Mouse (Mus musculus) heart, embryonic 15.5 days (tissue): ENCODE results near the gene Lin7a. TPM values are rescaled to one million over a fixed set of nuclear protein-coding genes. Genes with fewer than 3 reads are reported as not detected.

Source experiments
- ATAC-seq: fragments of 200-750 bp; cut with Nextera tagmentation; replicated peaks from 2 replicates; pipeline ENCODE4 v1.8.0; 2017; ENCODE audit warnings: low read depth, moderate TSS enrichment; ENCODE audit not compliant: insufficient number of reproducible peaks, insufficient read depth, low FRiP score
- H3K27ac ChIP-seq: fragments of 300-500 bp; sonication (generic); 2 replicates; pipeline ENCODE4 v1.5.1; 2015; ENCODE audit warnings: mild to moderate bottlenecking, inconsistent platforms
- H3K27me3 ChIP-seq: fragments of 300-500 bp; sonication (generic); 2 replicates; pipeline ENCODE4 v1.6.1; 2015; ENCODE audit warnings: inconsistent platforms
- H3K36me3 ChIP-seq: fragments of 300-500 bp; sonication (generic); 2 replicates; pipeline ENCODE4 v1.6.1; 2015; ENCODE audit warnings: mild to moderate bottlenecking, inconsistent platforms
- H3K4me1 ChIP-seq: fragments of 300-500 bp; sonication (generic); replicated peaks from 2 replicates; pipeline ENCODE4 v1.6.1; 2015; ENCODE audit warnings: inconsistent platforms
- H3K4me2 ChIP-seq: fragments of 300-500 bp; sonication (generic); 2 replicates; pipeline ENCODE4 v1.6.1; 2015; ENCODE audit warnings: inconsistent platforms, mild to moderate bottlenecking, moderate library complexity
- H3K4me3 ChIP-seq: fragments of 300-500 bp; sonication (generic); 2 replicates; pipeline ENCODE4 v1.5.1; 2015; ENCODE audit warnings: mild to moderate bottlenecking, inconsistent platforms
- H3K9ac ChIP-seq: fragments of 300-500 bp; sonication (generic); 2 replicates; pipeline ENCODE4 v1.6.1; 2015; ENCODE audit warnings: mild to moderate bottlenecking, inconsistent platforms
- H3K9me3 ChIP-seq: fragments of 300-500 bp; sonication (generic); replicated peaks from 2 replicates; pipeline ENCODE4 v1.6.1; 2016; ENCODE audit warnings: inconsistent platforms
- WGBS: fragments of 180-500 bp; shearing (Covaris S2); methylation state at CpG from one replicate; pipeline ENCODE4 v1.1.7; 2015; ENCODE audit warnings: mixed read lengths; 5-methylcytosine and 5-hydroxymethylcytosine counted together
- polyA plus RNA-seq: library from polyadenylated mRNA; unstranded; fragments of >200 nt; fragmentation: Nextera tagmentation; extraction: Ambion mirVana; gene quantifications from 2 replicates; pipeline ENCODE4 v1.2.1, GENCODE M21; 2015

The Lin7a gene
- polyA plus RNA-seq, 1 experiment from 2014 or later = 1.4 TPM

DNA sequence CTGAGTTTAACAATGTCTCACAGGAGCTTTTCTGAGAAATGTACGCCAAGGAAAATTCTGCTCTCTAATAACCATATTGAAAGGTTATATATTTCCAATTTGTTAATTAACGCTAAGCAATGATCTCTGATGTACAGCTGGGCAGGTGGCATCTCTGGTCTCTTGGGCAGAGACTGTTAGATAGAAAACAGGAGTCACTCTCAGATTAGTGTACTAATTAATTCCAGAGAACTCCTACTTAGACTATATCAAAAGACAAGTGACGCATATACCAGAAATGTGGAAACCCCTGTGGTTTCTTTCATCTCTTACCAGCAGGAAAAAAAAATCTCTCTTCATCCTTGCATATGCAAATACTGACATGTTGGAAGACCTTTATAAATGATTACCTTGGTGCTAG is 76.4 kb downstream of the Lin7a start:
- Histone ChIP-seq H3K27me3 (no peaks in the 10 kb centered on the region), H3K4me1 (0 out of 2 replicates have a peak, but pooled peaks cover 3% of the 10 kb centered on the region)
- 76% methylated on average over 3 of the region's 3 CpGs for WGBS

DNA sequence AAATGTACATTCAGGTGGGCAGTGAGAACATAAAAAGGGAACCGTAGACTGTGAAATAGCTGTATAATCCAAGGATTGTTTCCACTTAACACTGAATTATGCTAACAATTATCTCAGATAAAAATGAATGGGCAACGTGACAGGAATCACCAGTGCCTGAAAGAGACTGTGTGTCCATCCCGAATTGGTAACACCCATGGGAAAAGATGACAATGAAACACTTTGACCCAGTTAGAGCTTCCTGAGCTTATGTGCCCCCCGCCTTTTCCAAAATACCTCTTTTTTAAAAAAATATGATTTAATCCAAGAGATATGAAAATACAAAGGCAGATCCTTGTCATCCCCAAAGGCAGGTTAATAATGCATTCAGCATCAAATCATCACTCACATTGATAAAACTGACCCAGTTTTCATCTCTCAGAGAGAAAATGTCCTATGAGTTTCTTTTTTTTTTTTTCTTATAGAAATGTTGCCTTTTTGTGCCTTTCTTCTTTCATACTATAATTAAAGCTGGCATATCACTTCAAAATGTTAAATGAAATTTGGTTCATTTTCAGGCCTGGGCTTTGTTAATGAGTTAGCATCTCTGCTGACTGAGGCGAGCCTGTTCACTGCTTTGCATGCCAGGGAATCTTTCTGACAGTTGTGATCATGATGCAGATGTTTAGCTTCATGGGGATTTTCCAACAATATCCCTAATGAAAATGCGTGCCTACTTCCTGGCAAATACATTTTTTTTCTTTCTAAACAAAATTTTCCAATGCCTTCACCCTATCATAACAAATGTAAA is 80.4 kb downstream of the Lin7a start:
- Histone ChIP-seq H3K4me2 (no peak overlapping the region), H3K36me3 (no peaks in the 10 kb centered on the region), H3K4me3 (no peak overlapping the region), H3K9me3 (no peaks in the 10 kb centered on the region), H3K27me3 (no peaks in the 10 kb centered on the region), H3K27ac (no peak overlapping the region), H3K4me1 (no peaks in the 10 kb centered on the region), H3K9ac (no peak overlapping the region)
- ATAC-seq = no peak
- WGBS = 67% methylated on average over 6 of the region's 6 CpGs

More for the DNA sequence above, 76.4 kb downstream of the Lin7a start:
- Histone ChIP-seq H3K4me3 (no peak overlapping the region), H3K36me3 (no peaks in the 10 kb centered on the region), H3K27ac (no peak overlapping the region), H3K9me3 (no peaks in the 10 kb centered on the region), H3K4me2 (no peak overlapping the region), H3K9ac (no peak overlapping the region)
- no peak for ATAC-seq

DNA sequence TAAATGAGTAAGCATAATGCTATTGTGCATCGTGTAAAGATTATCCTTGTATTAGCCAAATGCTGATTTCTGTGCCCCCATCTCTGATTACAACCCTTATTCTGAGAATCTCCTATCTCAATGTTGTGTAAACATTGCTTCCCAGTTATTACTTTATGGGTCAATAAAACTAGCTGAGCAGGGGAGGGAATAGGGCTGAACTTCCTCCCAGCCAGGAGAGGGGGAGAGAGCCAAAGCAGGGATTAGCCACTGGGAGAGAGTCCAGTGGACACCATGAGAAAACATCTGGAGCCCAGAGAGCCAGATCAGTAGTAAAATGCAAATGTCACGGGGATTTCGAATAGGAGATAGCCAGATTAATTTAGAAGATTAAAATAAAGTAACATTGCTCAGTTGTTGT is 82.0 kb downstream of the Lin7a start:
- Histone ChIP-seq H3K9me3 (no peaks in the 10 kb centered on the region), H3K4me3 (no peak overlapping the region), H3K9ac (no peak overlapping the region), H3K36me3 (no peaks in the 10 kb centered on the region), H3K27me3 (no peaks in the 10 kb centered on the region), H3K4me1 (no peaks in the 10 kb centered on the region), H3K4me2 (no peak overlapping the region), H3K27ac (no peak overlapping the region)
- WGBS = 92% methylated on average over 3 of the region's 3 CpGs
- no peak for ATAC-seq

DNA sequence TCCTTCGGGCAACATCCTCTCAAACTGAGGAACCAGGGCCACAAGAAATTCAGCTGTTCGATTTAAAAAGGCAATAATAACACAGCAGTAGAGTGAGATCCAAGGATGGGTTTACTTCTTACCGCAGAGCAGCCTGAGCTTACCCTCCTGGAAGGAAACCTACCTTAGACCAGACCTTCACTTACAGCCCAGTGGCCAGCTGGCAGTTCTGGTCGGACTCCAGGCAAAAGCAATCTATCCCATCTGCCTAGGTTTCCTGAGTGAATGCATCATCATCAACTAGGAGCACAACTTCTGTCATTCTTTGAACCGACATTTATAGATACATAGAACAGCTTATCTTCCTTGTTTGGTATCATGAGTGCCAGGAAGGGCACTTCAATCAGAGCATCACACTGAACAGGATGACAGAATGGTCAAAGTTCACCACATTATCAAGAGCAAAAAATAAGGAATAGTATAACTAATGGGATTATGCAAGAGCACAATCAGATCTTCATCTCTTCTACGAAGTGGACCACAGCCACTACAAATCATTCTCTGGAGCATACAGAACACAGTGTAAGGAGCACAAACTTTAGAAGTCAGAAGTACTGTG is 87.1 kb downstream of the Lin7a start:
- H3K9ac ChIP-seq = no peak overlapping the region
- WGBS = 73% methylated on average over 6 of the region's 6 CpGs
- no peak overlapping the region for H3K4me3 ChIP-seq
- H3K36me3 ChIP-seq = no peaks in the 10 kb centered on the region
- H3K27me3 ChIP-seq = no peaks in the 10 kb centered on the region
- H3K27ac ChIP-seq = no peak overlapping the region
- H3K4me1 ChIP-seq = no peaks in the 10 kb centered on the region
- H3K4me2 ChIP-seq = no peak overlapping the region
- no peaks in the 10 kb centered on the region for H3K9me3 ChIP-seq
- no peak for ATAC-seq

DNA sequence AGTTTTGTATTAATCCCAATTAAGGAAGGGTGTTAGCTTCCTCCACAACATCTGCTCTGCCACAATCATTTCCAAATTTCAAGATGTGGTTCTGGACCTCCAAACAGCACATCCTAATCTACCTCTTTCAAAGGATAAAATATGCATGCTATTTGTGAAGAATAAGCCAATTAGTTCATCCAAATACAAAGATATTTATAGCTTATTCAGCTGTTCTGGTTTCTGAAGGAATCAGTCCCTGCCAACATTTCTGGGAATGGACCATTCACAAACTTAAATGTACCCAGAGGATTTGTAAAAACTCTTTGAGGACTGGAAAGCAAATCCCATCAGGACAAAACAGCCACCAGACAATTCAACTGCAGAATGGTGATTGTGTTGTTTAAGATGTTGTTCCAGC is 87.8 kb downstream of the Lin7a start:
- H3K4me2 ChIP-seq = no peak overlapping the region
- no peaks in the 10 kb centered on the region for H3K9me3 ChIP-seq
- no peaks in the 10 kb centered on the region for H3K36me3 ChIP-seq
- ATAC-seq = no peak
- H3K27ac ChIP-seq = no peak overlapping the region
- H3K9ac ChIP-seq = no peak overlapping the region
- H3K4me1 ChIP-seq = no peaks in the 10 kb centered on the region
- no peak overlapping the region for H3K4me3 ChIP-seq
- H3K27me3 ChIP-seq = no peaks in the 10 kb centered on the region

DNA sequence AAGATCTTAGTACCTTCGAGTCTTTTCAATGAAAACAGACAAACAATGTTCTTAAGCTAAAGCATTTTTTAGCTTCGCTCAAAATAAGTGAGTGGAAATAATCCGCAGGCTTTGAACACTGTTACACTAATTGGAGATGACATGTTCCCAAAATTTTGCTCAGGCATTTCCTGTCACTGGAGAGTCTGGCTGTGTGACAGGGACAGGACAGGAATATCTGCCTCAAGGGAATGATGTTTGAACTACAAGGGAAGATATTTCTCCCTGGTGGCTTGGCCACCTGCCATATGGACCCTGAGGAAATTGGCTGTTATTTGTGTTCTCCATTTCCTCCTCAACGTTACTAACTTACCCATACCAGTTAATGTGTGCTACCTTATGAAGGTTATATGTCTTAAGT is 90.1 kb downstream of the Lin7a start:
- no peak for ATAC-seq

DNA sequence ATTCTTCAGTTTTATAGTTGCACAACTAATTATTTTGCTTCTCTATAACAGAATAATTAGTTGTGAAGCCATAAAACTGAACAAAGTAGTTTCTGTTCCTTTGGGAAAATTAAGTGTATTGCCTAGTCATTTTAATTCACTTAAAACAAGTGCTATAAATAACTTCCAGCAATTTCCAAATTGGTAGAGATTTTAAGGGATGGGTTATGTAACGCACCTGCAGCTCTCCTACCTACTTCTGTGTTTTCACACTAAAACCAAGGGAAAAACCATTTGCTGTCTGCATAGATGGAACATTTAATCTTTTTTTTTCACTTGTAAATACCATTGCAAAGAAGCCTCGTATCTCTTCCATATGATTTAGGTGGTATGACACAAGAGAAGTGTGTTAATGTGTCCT is 90.5 kb downstream of the Lin7a start:
- Histone ChIP-seq H3K36me3 (no peaks in the 10 kb centered on the region), H3K4me3 (no peak overlapping the region), H3K9me3 (no peaks in the 10 kb centered on the region), H3K27me3 (no peaks in the 10 kb centered on the region), H3K4me1 (no peaks in the 10 kb centered on the region), H3K27ac (no peak overlapping the region), H3K9ac (no peak overlapping the region), H3K4me2 (no peak overlapping the region)
- no peak for ATAC-seq
- WGBS = 85% methylated on average over 2 of the region's 2 CpGs

More for the DNA sequence above, 90.1 kb downstream of the Lin7a start:
- Histone ChIP-seq H3K4me1 (no peaks in the 10 kb centered on the region), H3K9ac (no peak overlapping the region), H3K36me3 (no peaks in the 10 kb centered on the region), H3K4me2 (no peak overlapping the region), H3K9me3 (no peaks in the 10 kb centered on the region), H3K27ac (no peak overlapping the region), H3K4me3 (no peak overlapping the region), H3K27me3 (no peaks in the 10 kb centered on the region)
- WGBS = 50% methylated on average over 4 of the region's 4 CpGs

DNA sequence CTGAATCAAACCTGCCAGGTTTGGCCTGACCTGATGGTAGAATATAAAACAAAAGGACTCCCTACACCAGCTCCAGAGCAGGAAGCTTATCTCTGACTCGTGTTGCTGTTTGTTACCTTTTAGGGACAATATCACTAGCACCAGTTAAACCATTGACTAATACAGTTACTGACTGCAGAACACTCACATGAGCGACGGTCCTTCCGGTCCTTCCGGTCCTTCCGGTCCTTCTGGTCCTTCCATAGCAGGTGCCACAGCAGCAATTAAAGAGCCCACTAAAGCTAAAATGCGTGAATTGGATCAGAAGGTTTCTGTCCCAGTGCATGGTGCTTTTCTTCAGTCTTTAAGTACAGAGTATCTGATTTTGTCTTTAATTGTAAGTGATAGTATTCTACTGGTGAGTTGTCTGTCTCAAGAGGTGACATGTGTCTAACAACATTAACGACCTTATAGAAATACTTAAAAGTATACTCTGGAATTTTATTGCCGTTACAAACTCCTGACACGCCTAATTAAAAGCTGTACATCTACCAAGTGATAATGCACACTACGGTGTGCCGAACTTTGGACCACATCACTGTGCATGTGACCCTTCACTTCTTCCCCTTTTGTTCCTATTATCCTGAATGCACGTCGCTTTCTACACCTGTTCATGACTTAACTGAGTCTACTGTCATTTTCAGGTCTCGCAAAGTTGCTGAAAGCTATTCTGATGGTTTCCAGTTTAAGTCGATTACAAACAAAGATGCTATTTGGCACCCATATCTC is 91.7 kb downstream of the Lin7a start:
- H3K36me3 ChIP-seq = no peaks in the 10 kb centered on the region
- no peaks in the 10 kb centered on the region for H3K27me3 ChIP-seq
- 86% methylated on average over 16 of the region's 16 CpGs for WGBS
- H3K4me3 ChIP-seq = no peak overlapping the region
- no peaks in the 10 kb centered on the region for H3K4me1 ChIP-seq
- no peak overlapping the region for H3K27ac ChIP-seq
- no peak for ATAC-seq
- no peak overlapping the region for H3K9ac ChIP-seq
- no peak overlapping the region for H3K4me2 ChIP-seq
- no peaks in the 10 kb centered on the region for H3K9me3 ChIP-seq

DNA sequence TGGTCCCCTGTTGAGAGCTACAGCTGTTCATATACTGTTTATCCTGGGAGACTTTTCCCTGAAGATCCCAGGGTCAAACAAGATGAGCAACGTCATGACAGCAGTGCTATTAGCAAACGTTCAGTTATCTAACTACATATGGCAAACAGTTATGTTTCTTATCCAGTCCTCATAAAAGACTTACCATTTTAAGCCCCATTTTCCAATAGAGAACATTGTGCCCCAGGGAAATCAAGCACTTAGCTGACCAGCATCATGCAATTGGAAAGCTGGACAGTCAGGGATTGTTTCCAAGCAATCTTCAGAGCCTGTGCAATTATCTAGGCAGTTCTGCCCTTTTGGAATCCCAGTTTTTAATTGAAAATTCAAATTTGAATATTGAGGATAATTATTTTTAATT is 105.7 kb downstream of the Lin7a start:
- no peak for ATAC-seq
- H3K27me3 ChIP-seq = no peaks in the 10 kb centered on the region
- no peak overlapping the region for H3K9ac ChIP-seq
- no peaks in the 10 kb centered on the region for H3K36me3 ChIP-seq
- no peak overlapping the region for H3K4me2 ChIP-seq
- WGBS = 46% methylated on average over 2 of the region's 2 CpGs
- no peak overlapping the region for H3K4me3 ChIP-seq
- H3K4me1 ChIP-seq = no peaks in the 10 kb centered on the region
- H3K27ac ChIP-seq = no peak overlapping the region
- no peaks in the 10 kb centered on the region for H3K9me3 ChIP-seq

DNA sequence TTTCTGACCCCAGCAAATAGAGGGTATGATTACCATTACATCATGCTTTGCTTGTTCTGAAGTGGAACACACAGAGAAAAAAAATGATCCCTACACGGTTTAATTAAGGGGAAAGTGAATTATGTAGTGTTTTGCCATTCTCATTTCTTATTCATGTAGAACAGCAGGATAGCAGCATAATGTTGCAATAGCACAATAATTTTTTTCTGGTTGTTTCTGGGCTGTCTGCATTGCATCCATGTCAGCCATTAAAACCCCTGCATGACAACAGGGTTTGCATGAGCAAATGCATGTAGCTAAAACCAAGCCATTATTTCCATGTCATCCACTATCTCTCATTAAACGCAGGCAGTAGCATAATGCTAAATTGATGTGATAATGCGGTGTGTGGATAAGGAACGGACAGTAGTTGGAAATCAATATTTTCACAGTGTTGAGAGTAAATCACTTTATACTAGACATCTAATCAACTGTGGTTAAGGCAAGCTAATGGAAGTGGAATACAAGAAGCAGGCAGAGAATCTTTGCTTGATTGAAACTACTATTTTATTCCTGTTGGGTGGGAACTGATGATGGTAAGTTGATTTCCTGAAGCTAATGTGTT is 109.8 kb downstream of the Lin7a start:
- Histone ChIP-seq H3K4me1 (no peaks in the 10 kb centered on the region), H3K9me3 (no peaks in the 10 kb centered on the region), H3K4me3 (no peak overlapping the region), H3K27me3 (no peaks in the 10 kb centered on the region), H3K27ac (no peak overlapping the region), H3K9ac (no peak overlapping the region), H3K4me2 (no peak overlapping the region), H3K36me3 (no peaks in the 10 kb centered on the region)
- WGBS = 76% methylated on average over 4 of the region's 4 CpGs
- ATAC-seq = no peak

DNA sequence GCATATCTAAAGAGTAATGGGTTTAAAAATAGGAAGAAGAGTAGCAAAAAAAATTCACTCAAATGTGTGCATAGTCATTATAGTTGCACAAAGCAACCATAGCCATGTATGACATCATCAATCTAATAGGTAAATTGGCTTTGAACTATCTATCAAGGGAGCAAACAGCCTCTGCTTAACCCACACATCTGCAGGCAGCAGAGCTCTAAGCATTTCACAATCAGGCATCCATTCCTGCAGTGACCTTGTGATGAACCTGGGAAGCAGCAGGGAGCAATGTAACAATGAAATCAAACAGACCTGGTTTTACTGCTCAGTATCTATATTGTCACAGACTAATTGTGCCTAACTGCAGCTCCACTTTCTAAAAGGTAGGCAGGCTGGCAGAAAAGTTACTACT is 112.3 kb downstream of the Lin7a start:
- Histone ChIP-seq H3K9me3 (no peaks in the 10 kb centered on the region), H3K4me3 (no peak overlapping the region), H3K4me2 (no peak overlapping the region), H3K27ac (no peak overlapping the region), H3K27me3 (no peaks in the 10 kb centered on the region), H3K36me3 (no peaks in the 10 kb centered on the region), H3K9ac (no peak overlapping the region), H3K4me1 (no peaks in the 10 kb centered on the region)
- no peak for ATAC-seq
